Mouse (Mus musculus): ENCODE results near the gene Rbp1.

- TF ChIP-seq POLR2A (IDR thresholded peaks at IDR 0.05; ENCODE audit: insufficient read depth, low read depth, low read length) (no peak), CTCF (IDR thresholded peaks at IDR 0.05; ENCODE audit: insufficient read depth, low read depth, low read length) (no peak)
These were observed 22.8 kb downstream of the Rbp1 start for GRCm38 (mm10) chr9:98445359-98446149.

Data from olfactory bulb, adult 2 months (tissue).